Mouse (Mus musculus): ENCODE measurements at regions not wholly inside any gene's neighbourhood (a gene's known extent, or its start where the extent isn't known, plus 50 kb on each side); places are given as distances from the start of the nearest gene placed in this dataset.
"Not testable (repeated sequence)": the region's sequence is repeated elsewhere in the genome, so short reads cannot be mapped to it uniquely, and the experiment has no call there.

DNA sequence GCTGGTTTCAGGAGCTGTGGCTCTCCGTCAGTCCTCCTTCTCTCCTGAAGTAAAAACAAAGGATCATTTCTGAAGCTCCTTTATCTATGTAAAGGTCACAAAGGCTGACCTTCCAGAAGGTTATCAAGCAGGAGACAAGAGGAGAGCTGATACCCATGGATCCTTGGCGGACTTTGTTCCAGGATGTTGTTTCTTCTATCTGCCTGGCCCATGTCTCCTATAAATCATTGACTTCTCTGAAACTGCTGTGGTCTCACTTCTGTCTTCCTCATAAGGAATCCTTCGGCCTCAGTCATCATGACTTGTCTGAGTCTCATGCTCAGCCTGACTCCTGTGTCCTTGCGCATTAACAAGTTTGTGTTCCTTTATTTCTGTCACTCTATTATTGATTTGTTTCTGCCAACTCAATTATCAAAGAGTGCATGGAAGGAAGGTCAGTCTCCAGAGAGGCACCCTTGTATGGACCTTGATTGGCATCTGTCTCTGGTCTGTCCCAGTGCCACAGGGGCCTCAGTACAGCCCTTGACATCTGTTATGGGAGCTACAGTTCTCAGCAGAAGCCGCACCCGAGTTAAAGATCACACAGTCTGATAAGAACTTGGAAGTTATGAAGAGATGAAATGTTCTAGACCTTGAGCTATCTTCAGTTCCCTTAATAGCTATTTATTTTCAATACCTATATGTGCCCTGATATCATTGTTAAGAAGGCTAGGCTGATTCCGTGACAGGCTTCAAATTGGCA is 53.2 kb upstream of the Dazl start:
- WGBS: 63% methylated on average over 7 of the region's 7 CpGs
- no peaks in the 10 kb centered on the region for H3K36me3 ChIP-seq
- H3K4me1 ChIP-seq: peaks cover 4% of the 10 kb centered on the region; the same call in 1 of the 2 replicates
- no peaks in the 10 kb centered on the region for H3K9me3 ChIP-seq
- DNase-seq (ENCODE audit: low spot score): no peak
- no peaks in the 10 kb centered on the region for H3K27me3 ChIP-seq (ENCODE audit: insufficient read depth, poor library complexity, severe bottlenecking)
- H3K27ac ChIP-seq: no peak overlapping the region
- no peak overlapping the region for H3K4me3 ChIP-seq

DNA sequence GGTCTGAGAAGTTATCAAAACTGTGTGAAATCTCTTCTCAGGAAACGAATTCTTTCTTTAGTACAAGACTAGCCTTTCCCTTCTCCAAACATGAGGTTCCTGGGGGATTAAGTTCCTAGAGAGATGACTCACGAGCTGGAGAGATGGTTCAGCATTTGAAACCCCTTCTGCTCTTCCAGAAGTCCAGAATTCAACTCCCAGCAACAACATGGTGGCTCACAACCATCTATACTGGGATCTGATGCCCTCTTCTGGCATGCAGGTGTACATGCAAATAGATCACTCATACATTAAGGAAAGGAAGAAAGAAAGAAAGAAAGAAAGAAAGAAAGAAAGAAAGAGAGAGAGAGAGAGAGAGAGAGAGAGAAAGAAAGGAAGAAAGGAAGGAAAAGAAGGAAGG is 60.4 kb upstream of the Dazl start:
- H3K27me3 ChIP-seq (ENCODE audit: insufficient read depth, poor library complexity, severe bottlenecking); H3K4me1 ChIP-seq; H3K36me3 ChIP-seq; H3K27ac ChIP-seq; H3K4me3 ChIP-seq; H3K9me3 ChIP-seq; DNase-seq (ENCODE audit: low spot score): not testable (repeated sequence)
- 65% methylated on average over 2 of the region's 2 CpGs for WGBS

DNA sequence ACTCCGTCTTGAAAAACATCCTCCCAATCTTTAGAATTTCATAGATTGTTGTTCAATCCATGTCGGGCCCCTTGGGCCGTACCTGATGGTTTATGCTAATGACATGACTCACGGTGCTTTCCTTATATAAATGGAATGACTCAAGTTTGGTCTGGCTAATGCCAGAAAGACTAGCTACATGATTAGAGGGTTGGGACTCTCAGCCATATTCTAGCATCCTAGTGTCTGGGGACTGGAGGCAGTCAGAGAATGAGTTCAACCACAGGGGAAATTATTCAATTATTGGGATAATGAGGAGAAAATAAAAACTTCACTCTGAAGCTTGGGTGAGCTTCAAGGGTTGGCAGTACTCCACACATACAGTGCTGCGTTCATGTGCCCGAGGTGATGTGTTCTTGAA is 60.9 kb upstream of the Dazl start:
- H3K27ac ChIP-seq: no peak overlapping the region
- H3K9me3 ChIP-seq: no peaks in the 10 kb centered on the region
- no peaks in the 10 kb centered on the region for H3K27me3 ChIP-seq (ENCODE audit: insufficient read depth, poor library complexity, severe bottlenecking)
- peaks cover 4% of the 10 kb centered on the region; the same call in 1 of the 2 replicates for H3K4me1 ChIP-seq
- WGBS: 86% methylated on average over 6 of the region's 6 CpGs
- H3K36me3 ChIP-seq: no peaks in the 10 kb centered on the region
- no peak for DNase-seq (ENCODE audit: low spot score)
- H3K4me3 ChIP-seq: no peak overlapping the region

DNA sequence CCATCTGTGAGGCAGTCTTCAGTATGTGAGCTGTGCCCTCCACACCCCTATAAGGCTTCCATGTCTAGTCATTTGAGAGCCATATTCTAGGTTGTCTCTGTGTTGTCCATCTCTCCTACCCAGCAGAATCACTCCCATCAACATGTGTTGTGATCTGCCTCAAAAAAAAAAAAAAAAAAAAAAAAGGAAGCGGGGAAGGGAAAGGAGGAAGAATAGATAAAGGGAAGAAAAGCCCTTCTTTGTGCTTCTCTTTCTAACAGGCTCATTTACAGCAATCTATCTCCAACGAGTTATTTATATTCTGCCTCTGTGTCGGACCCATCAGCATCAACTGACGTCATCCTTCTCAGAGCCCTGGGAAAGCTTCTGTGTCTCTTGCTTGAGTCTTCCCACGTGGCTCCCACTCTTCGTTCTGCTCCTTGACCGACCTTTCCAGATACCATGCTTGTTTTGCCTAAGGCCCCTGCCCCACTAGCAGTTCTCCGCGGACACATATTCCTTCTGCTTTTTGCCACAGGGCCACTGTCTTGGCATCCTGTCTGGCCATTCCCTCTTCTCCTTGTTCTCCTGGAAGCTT is 68.3 kb upstream of the Dazl start:
- Histone ChIP-seq H3K27me3 (ENCODE audit: insufficient read depth, poor library complexity, severe bottlenecking) (peaks cover 4% of the 10 kb centered on the region; the same call in 1 of the 2 replicates), H3K4me1 (peaks cover 5% of the 10 kb centered on the region), H3K36me3 (no peaks in the 10 kb centered on the region), H3K4me3 (no peak overlapping the region), H3K27ac (no peak overlapping the region), H3K9me3 (no peaks in the 10 kb centered on the region)
- DNase-seq (ENCODE audit: low spot score): no peak
- 64% methylated on average over 9 of the region's 9 CpGs for WGBS

DNA sequence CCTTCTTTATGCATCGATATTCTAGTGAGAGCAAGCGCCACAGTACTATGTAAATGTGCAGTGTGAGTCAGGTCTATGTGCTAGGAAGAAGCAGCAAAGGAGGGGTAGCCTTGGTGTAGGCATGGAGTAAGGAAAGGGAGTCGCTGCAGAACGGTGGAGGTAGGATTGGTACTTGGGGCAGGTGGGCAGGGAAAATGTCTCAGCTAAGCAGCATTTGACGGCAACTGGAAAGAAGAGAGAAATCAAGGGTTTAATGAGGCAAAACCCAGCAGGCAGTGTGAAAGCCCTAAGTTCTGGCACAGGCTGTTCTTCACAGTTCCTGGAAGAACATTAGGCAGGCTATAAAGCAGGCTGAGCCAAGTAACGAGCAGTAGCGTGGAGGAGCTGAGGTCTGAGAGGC is 72.0 kb upstream of the Dazl start:
- H3K27me3 ChIP-seq (ENCODE audit: insufficient read depth, poor library complexity, severe bottlenecking): peaks cover 4% of the 10 kb centered on the region; the same call in 1 of the 2 replicates
- H3K4me3 ChIP-seq: no peak overlapping the region
- DNase-seq (ENCODE audit: low spot score): no peak
- 83% methylated on average over 7 of the region's 7 CpGs for WGBS
- H3K36me3 ChIP-seq: no peaks in the 10 kb centered on the region
- H3K9me3 ChIP-seq: no peaks in the 10 kb centered on the region
- no peaks in the 10 kb centered on the region for H3K4me1 ChIP-seq
- H3K27ac ChIP-seq: no peak overlapping the region

- Histone ChIP-seq H3K4me1 (no peaks in the 10 kb centered on the region), H3K27ac (no peak overlapping the region), H3K9me3 (no peaks in the 10 kb centered on the region), H3K4me3 (no peak overlapping the region), H3K36me3 (no peaks in the 10 kb centered on the region), H3K27me3 (ENCODE audit: insufficient read depth, poor library complexity, severe bottlenecking) (peaks cover 4% of the 10 kb centered on the region; the same call in 1 of the 2 replicates)
- no peak for DNase-seq (ENCODE audit: low spot score)
- WGBS: 81% methylated on average over 5 of the region's 5 CpGs
Measured at GRCm38 (mm10) chr17:50366181-50366580, 72.7 kb upstream of the Dazl start.

- Histone ChIP-seq H3K27ac (no peak overlapping the region), H3K4me3 (no peak overlapping the region), H3K4me1 (no peaks in the 10 kb centered on the region), H3K9me3 (no peaks in the 10 kb centered on the region), H3K27me3 (ENCODE audit: insufficient read depth, poor library complexity, severe bottlenecking) (peaks cover 4% of the 10 kb centered on the region; the same call in 1 of the 2 replicates), H3K36me3 (no peaks in the 10 kb centered on the region)
- 76% methylated on average over 6 of the region's 6 CpGs for WGBS
- DNase-seq (ENCODE audit: low spot score): no peak
Measured at GRCm38 (mm10) chr17:50369216-50369875, 75.9 kb upstream of the Dazl start.

DNA sequence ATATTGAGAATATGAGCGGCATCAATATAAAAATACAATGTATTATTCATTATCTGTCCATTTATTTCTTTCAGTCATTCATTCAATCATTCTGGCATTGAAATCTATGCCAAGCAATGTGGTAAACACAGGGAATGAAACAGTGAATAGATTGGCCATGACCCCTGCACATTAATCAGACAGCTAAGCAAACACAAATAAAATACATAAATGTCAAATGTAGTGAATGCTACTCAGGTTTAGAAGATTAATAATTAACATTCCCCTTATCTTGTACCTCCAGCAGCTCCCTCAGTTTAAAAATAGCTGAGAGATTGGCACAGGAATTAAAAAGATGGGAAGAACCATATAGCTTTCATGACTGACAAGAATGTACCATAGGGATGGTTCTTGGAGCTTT is 77.0 kb upstream of the Dazl start:
- H3K36me3 ChIP-seq: no peaks in the 10 kb centered on the region
- DNase-seq (ENCODE audit: low spot score): no peak
- H3K4me3 ChIP-seq: no peak overlapping the region
- no peaks in the 10 kb centered on the region for H3K4me1 ChIP-seq
- no peaks in the 10 kb centered on the region for H3K9me3 ChIP-seq
- WGBS: 85% methylated on average over 1 of the region's 1 CpGs
- no peaks in the 10 kb centered on the region; the same call in 1 of the 2 replicates for H3K27me3 ChIP-seq (ENCODE audit: insufficient read depth, poor library complexity, severe bottlenecking)
- no peak overlapping the region for H3K27ac ChIP-seq

DNA sequence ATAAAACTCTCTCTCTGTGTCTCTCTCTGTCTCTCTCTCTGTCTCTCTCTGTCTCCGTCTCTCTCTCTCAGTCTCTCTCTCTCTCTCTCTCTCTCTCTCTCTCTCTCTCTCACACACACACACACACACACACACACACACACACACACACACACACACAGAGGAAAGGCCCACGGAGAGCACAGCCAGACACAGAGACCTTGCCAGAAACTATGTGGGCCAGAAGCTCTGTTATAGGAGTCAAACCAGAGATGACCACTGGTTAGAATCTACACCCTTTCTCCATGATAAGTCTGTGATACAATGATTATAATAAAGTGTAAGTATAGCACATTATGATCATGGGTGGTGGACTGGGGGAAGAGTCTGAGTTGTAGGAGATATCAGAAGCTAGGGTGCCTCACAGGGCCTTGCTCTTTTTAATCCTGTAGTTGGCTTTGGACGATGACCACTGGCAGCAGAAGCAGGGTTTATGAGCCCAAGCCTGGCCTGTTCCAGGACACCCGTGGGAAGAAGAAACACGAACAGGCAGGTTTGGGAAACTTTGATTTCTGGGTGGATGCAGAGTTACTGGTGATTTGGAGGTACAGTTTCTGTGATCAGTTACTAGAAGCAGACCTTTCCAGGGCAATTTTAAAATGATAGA is 80.2 kb upstream of the Dazl start:
- WGBS: 79% methylated on average over 5 of the region's 5 CpGs
- Histone ChIP-seq H3K27me3 (ENCODE audit: insufficient read depth, poor library complexity, severe bottlenecking) (no peaks in the 10 kb centered on the region), H3K27ac (no peak overlapping the region), H3K4me3 (no peak overlapping the region), H3K4me1 (no peaks in the 10 kb centered on the region), H3K9me3 (no peaks in the 10 kb centered on the region), H3K36me3 (no peaks in the 10 kb centered on the region)
- no peak for DNase-seq (ENCODE audit: low spot score)

DNA sequence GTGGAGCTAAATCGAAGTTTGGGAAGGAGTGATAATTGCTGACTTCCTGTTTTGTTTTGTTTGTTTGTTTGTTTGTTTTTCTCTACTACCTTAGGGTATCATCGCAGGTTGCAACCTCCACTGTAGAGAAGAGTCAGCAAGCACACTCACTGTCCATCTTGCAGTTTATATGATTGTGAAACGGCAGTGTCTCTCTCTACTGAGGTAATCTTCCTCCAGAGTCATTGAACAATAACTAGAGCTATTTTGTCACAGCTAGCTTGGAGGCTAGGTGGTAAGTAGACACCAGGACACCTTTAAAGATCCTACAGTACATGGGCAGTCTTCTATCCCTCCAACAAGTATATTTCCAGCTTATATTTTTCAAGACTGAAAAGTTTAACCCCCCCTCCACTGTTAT is 82.0 kb upstream of the Dazl start:
- Histone ChIP-seq H3K36me3 (no peaks in the 10 kb centered on the region), H3K27me3 (ENCODE audit: insufficient read depth, poor library complexity, severe bottlenecking) (no peaks in the 10 kb centered on the region), H3K4me3 (no peak overlapping the region), H3K9me3 (no peaks in the 10 kb centered on the region), H3K27ac (no peak overlapping the region), H3K4me1 (no peaks in the 10 kb centered on the region)
- WGBS: 69% methylated on average over 3 of the region's 3 CpGs
- DNase-seq (ENCODE audit: low spot score): no peak

DNA sequence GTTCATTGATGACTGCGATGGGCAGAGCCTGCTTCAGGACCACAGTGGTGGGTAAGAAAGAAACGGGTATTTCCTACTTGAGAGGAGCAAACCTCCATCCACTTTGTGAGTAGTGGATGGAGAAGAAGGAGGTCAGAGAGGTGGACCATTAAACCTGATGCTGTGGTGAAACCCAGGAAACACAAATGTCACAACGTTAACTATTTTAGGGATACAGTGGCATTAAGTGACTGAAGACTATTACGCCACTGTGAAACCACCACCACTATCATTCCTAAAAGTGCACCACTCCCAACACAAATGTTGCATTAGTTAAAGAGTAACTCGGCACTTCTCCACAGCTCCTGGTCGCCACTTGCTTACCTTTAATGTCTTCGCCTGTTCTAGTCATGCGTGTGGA is 83.3 kb upstream of the Dazl start:
- no peaks in the 10 kb centered on the region for H3K36me3 ChIP-seq
- H3K4me3 ChIP-seq: no peak overlapping the region
- no peaks in the 10 kb centered on the region for H3K27me3 ChIP-seq (ENCODE audit: insufficient read depth, poor library complexity, severe bottlenecking)
- no peaks in the 10 kb centered on the region for H3K4me1 ChIP-seq
- H3K27ac ChIP-seq: no peak overlapping the region
- no peaks in the 10 kb centered on the region for H3K9me3 ChIP-seq
- DNase-seq (ENCODE audit: low spot score): no peak
- whole genome bisulfite sequencing: 84% methylated on average over 8 of the region's 8 CpGs

- Histone ChIP-seq H3K36me3 (no peaks in the 10 kb centered on the region), H3K27me3 (ENCODE audit: insufficient read depth, poor library complexity, severe bottlenecking) (no peaks in the 10 kb centered on the region), H3K4me1 (no peaks in the 10 kb centered on the region), H3K9me3 (no peaks in the 10 kb centered on the region), H3K27ac (no peak overlapping the region), H3K4me3 (no peak overlapping the region)
- 83% methylated on average over 3 of the region's 3 CpGs for WGBS
- DNase-seq (ENCODE audit: low spot score): no peak
Measured at GRCm38 (mm10) chr17:50378141-50378727, 84.8 kb upstream of the Dazl start.

Data from heart, embryonic 10.5 days (tissue).